Mouse (Mus musculus) CD4-positive, CD25-positive, alpha-beta regulatory T cell, adult 2 months (primary cell): ENCODE results near the gene D330045A20Rik.
"Not testable (repeated sequence)": the region's sequence is repeated elsewhere in the genome, so short reads cannot be mapped to it uniquely, and the experiment has no call there.

Experiments
- DNase-seq: peaks from one replicate; pipeline ENCODE4 v3.0.0-alpha.2; 2012; ENCODE audit warnings: low read depth, low spot score

Gene D330045A20Rik

GRCm38 (mm10) chrX:139578649-139579278, 98.6 kb downstream of the D330045A20Rik start:
- no peak for DNase-seq

GRCm38 (mm10) chrX:139583616-139584015, 103.4 kb downstream of the D330045A20Rik start:
- no peak for DNase-seq

- DNase-seq, result not testable (repeated sequence)
Measured at GRCm38 (mm10) chrX:139586676-139587075, 106.5 kb downstream of the D330045A20Rik start.

GRCm38 (mm10) chrX:139596404-139596803, 116.2 kb downstream of the D330045A20Rik start:
- no peak for DNase-seq
